ENCODE assay signal across 8 mouse cellular contexts in the genomic region with DNA sequence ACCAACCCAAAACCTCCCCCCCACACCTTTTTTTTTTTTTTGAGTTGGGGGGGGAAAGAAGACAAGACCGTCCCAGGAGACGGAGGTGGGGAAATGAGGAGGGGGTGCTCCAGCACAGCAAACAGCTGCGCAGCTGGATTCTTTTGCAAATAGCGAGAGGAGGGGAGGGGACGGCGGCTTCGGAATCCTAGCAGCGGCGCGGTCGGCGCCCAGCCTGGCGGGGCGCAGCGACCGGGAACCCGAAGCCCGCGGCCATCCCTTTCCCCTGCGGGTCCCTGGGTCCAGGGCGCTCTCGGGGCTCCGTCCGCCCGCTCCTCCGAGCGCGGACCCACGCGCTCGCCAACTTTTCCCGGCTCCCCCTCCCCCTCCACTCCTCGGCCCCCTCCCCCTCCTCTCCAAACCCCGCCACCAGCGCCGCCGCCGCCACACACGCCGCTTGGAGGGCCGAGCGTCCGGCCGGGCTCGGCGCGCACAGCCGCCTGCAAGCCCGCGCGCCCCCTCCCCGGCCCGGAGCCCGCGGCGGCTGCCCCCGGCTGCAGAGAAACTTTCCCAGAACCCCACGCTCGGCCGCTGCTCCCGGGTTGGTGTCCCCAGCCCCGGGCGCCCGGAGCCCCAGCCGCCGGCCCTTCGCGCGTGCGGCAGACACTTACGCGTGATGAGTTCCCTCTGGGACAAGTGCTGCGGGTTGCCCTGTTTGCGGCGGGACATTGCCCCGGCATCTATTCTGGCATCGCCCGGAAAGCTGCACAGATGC. TPM values are rescaled to one million over a fixed set of nuclear protein-coding genes. Genes with fewer than 3 reads are reported as not detected.
DNase-seq lines count a peak whose midpoint lies in the region; ATAC-seq lines count a peak whose summit lies in the region.

No protein-coding gene starts in this region.

- no peak for DNase-seq in heart, adult 11 months
- DNase-seq in R1 (ENCODE audit: low read depth, low spot score) = peak; percentile 60
- peak; percentile 67 for DNase-seq in forelimb bud, embryonic 11.5 days (ENCODE audit: low read depth, low spot score)
- peak; percentile 72 for DNase-seq in mesoderm, embryonic 11.5 days (ENCODE audit: low read depth, low spot score)
- peak; percentile 70 for DNase-seq in thymus, postnatal 14 days
- DNase-seq in layer of hippocampus, adult 18-20 months (ENCODE audit: low spot score in 2 of 2) = no peak

- H3K9ac ChIP-seq in heart, embryonic 13.5 days = peak overlapping the region; percentile 87

- peak overlapping the region; percentile 84 for H3K4me3 ChIP-seq in heart, embryonic 13.5 days

- peak overlapping the region; percentile 93 for H3K4me2 ChIP-seq in heart, embryonic 13.5 days

- under 1% methylated on average over 58 of the region's 78 CpGs for WGBS in heart, embryonic 13.5 days

- peaks cover 89% of the 10 kb centered on the region for H3K27me3 ChIP-seq in heart, embryonic 13.5 days (replicated peaks)

- H3K36me3 ChIP-seq in heart, embryonic 13.5 days = no peaks in the 10 kb centered on the region

- no peak for ATAC-seq in heart, embryonic 13.5 days (ENCODE audit: extremely low read depth, insufficient number of reproducible peaks, low FRiP score, low TSS enrichment)
- ATAC-seq in granulocyte monocyte progenitor cell, adult 5-6 weeks (replicated peaks; ENCODE audit: poor library complexity, severe bottlenecking) = no peak

- H3K9me3 ChIP-seq in heart, embryonic 13.5 days = no peaks in the 10 kb centered on the region

- H3K27ac ChIP-seq in heart, embryonic 13.5 days (replicated peaks) = no peak overlapping the region

- H3K4me1 ChIP-seq in heart, embryonic 13.5 days = peaks cover 27% of the 10 kb centered on the region

RNA-seq across cellular contexts. Expression of a gene that starts 0.8 kb away (rescaled TPM):
- polyA plus RNA-seq in heart, embryonic 13.5 days (2015; fragmentation: Nextera tagmentation; extraction: Ambion mirVana) = 4.5 and 4.6 TPM in 2 replicates
- total RNA-seq in layer of hippocampus, adult 18-20 months (2021) = 100 to 1,000 TPM; 143 to 144 TPM
- total RNA-seq in granulocyte monocyte progenitor cell, adult 5-6 weeks (2014; fragmentation: Nextera tagmentation) = not detected in 2 replicates
- not detected in 2 replicates for total RNA-seq in granulocyte monocyte progenitor cell, adult 5-6 weeks (2017)

Comparison
In these comparisons a context has a peak if more than half of its experiments do, and no peak if none do; other contexts are left out.
1. DNase-seq: peak in R1 (single experiment), forelimb bud, embryonic 11.5 days (single experiment), mesoderm, embryonic 11.5 days (single experiment) and thymus, postnatal 14 days (single experiment); none in heart, adult 11 months (single experiment) and layer of hippocampus, adult 18-20 months (0 of 2).
2. RNA of a gene that starts 0.8 kb away (total RNA-seq): 143 to 144 TPM in layer of hippocampus, adult 18-20 months; not detected in granulocyte monocyte progenitor cell, adult 5-6 weeks; every median in the first group is over 100 times any median in the second.